Mouse (Mus musculus) R1 (cell line): Measurements from ENCODE around the gene Fkbp5.

ENCODE experiments used
- DNase-seq: peaks from one replicate; pipeline ENCODE4 v3.0.0-alpha.2; 2018; ENCODE audit warnings: low read depth, low spot score

The Fkbp5 gene

DNA sequence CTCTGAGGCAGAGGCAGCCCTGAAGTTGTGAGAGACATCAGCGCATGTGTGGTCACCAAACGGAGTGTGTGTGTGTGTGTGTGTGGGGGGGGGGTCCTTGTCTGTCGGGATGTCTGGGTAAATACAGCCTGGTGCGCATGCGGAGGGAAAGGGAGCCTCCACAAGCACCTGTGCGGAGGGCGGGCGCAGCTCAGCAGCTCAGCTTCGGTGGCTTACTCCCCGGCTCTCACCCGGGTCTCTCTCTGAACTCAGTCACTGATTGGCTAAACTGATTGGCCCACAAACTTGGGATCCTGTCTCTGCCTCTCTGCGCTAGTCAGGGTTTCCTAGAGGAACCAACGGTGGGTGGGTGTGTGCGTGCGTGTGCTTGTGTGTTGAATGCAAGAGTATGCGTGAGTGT, 142.8 kb downstream of the Fkbp5 start:
- DNase-seq, result peak; percentile 47

DNA sequence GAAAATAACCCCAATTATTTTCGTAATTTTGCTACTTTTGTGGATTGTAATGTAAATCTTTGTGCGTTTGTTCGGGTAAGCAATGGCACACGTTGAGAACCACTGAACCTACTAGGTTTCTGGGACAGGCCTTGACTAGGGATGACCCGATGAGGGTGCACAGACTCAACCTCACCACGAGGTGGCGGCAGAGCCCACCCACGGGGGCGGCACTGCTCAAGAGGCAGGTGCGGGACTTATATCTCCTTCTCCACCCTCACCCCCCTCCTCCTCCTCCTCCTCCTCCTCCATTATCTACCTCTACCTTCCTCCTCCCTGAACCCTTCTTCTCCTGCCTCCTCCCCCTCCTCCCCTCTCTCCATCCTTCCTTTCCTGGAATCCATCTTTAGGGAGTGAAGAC, 143.5 kb downstream of the Fkbp5 start:
- DNase-seq, result peak; percentile 85

DNA sequence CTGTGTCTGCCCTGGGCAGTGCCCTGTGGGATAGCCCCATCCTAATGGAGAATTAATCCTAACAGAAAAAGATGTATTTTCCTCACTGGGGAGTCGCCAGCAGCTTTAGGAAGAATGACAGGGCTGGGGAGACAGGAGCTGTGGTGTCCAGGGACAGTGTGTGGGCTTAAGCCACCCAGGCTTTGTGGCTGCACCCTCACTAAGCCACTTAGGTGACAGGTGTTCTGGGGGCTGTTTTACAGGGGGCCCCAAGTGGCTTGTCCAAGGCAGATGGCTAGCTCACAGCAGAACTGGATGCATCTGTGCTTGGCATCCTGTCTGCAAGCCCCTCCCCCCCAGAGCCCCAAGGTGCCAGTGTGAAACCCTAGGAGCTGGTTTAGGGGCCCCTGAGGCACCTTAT, 145.4 kb downstream of the Fkbp5 start:
- DNase-seq, result no peak

DNA sequence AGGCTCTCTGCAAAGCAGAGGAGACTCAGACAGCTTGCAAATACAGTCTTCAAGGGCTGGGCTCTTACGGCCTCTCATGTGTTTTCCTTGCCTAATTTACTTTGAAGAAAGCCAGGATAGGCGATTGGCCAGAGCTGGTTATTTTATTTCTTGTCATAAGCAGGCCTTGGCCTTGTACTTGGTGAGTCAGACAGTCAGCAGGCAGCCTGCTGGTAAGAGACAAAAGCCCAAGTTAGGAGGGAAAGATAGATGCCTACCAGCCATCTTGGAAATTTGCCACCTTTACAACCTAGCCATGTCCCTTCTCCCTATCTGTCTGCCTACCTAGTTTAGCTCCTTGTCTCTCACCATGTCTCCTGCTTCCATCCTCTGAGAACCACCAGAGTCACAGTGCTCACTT, 146.0 kb downstream of the Fkbp5 start:
- DNase-seq, result no peak

DNA sequence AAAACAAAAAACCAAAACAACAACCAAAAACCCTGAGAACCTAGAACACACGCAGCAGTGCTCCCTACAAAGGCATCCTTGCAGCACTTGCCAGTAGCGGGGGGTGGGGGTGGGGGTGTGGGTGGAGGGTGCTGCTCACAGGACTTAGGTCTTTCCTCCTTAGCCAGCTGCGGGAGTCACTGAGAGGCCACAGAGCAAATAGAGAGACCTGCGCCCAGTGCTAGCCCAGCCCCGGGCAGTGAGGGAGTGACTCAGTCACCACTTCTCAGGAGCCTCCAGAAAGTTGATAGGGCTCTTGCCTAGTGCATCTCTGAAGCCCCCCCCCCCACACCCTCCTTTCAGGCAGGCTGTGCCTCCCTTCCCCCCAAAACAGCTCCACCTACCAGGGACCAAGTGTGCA, 148.3 kb downstream of the Fkbp5 start:
- DNase-seq, result no peak

DNA sequence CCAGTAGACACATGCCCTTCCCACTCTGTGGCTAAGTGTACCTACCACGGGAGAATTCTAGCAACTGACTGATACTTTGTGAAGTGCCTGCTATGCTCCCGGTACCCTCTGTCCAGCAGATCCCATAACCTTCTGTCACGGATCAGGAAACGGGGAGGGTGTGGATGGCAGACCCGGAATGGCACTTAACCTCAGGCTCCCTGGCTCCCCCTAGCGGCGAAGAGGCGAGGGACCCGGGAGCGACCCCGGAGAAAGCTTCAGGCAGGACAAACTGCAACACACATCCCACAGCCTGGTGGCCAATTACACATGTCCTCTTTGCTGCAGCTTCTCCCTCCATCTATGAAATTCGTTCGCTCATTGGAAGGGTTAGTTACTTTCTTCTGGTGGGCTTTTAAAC, 148.9 kb downstream of the Fkbp5 start:
- DNase-seq, result peak; percentile 93

DNA sequence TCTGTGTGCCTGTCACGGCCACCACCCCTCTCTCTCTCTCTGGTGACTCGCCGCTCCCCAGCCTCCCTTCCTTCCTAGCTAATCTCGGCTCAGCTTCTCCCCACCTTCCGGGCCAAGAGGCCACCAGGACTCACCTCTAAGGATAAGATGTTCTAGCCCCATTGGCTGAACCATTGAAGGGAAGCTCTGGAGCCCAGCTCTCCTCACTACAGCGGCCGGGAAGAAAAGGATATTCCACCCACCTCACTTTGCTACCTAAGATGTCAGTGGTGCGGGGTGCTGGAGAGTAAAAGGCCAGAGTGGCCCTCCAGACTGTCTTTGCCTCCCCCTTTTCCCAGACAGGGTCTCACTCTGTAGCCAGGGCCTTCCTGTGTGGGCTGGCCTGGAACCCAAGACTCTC, 152.2 kb downstream of the Fkbp5 start, which contains the start of gene Tulp1:
Tulp1 (minus strand) TSS at position 101 of the 400 bp plus-strand sequence.
- DNase-seq, result no peak

DNA sequence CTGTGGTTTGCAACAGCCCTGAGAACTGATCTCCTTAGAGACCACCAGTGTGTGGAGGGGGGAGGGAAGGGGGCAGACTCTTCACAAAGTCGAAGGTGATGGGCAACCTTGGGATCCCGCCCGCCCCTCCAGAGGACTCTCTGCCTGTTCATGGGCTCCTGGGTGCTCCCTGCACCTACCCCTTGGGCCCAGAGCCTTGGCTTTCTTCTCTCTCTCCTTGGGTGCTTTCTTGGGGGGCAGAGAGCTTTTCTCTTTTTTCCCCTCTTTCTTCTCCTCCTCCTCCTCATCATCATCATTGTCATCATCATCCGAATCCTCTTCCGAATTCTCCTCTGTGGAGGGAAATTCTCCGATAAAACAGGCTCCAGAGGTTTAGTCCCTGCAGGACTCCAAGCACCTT, 153.8 kb downstream of the Fkbp5 start:
- DNase-seq, result no peak

DNA sequence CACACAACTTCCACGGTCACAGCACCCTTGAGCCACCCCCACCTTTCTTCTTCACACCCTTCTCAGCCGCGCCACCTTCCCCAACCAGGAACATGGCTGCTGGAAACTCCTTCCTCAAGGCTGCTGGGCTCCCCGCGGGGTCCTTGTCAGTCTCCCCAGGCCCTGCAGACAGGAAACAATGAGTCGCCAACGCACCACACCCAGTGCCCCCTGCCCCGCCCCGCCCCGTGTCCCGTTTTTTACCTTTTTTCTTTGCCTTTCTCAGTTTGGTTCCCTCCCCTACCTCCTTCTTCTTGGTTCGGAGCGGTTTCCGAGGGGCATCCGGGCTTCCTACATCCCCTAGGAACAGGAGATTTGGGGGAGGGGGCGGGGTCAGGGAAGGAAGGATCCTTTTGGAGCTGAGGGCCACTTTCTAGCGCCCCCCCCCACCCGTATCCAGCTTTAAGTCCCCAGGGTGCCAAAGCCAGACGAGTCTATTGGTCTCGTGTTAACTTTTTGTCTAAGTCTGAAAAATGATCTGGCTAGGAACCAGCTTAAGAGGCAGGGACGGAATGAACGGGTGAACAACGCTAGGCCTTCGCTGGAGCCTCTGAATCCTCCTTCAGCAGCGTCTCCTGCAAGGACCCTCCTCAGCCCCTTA, 154.6 kb downstream of the Fkbp5 start:
- DNase-seq, result peak; percentile 85

DNA sequence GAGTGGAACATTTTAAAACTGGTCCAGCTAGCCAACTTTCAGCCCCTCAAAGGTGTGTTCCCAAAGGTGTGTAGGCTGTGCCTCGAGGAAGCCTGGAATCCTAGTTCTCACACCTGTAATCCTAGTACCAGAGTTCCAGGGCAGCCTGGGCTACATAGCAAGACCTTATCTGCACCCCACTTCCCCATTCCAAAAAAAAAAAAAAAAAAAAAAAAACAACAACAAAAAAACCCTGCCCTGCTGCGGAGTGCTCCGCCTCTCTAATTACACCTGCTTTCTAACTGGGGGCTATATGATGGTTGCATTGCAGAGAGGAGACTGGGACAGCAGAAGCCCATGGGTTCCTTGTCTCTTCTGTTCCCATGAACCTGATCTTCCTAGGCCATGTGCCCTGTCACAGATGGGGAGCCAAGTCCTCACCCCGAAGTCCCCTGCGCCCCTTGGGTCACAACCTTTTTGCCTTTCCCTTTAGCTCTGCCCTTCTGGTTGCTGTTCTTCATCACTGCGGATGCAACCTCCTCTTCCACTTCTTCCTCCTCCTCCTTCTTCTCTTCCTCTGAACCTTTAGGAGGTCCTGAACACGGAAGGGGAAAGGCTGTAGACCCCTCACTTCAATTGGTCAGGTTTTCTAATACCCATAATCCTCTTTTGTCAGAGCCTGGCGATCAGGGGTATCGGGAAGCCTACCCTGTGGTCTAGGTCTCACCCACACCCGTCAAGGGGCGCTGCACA, 155.2 kb downstream of the Fkbp5 start:
- no peak for DNase-seq

DNA sequence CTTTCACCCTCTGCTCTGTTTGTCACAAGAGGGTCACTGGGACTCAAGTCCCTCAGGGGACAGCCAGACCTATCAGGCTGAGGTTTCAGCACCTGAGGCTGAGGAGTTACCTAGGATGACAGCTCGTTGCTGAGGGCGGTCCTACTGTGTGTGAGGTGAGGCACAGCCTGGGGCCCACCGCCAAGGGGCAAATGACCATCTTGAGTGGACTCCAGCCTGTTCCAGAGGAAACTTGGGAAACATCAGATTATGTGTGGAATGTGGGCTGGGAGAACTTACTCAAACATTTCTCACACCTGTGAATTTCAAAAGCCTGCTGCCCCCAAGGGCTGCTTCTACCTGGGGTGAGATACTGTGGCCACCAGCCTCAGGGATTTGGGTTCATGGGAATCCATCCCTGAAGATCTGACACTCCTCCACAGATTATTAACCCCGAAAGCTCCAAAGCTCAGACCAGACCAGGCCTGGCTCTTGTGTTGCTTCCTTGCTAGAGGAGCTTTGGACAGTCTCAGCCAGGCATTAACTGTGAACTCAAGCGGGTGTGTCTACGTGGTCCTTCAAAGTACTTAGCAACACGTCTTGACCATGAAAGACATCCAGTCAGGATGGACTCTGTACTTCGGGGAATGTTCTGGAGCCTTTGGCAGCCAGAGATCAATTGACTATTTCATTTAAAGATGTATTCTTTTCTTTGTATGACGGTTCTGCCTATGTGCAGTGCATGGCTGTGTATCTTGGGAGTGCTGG, 156.6 kb downstream of the Fkbp5 start:
- no peak for DNase-seq

DNA sequence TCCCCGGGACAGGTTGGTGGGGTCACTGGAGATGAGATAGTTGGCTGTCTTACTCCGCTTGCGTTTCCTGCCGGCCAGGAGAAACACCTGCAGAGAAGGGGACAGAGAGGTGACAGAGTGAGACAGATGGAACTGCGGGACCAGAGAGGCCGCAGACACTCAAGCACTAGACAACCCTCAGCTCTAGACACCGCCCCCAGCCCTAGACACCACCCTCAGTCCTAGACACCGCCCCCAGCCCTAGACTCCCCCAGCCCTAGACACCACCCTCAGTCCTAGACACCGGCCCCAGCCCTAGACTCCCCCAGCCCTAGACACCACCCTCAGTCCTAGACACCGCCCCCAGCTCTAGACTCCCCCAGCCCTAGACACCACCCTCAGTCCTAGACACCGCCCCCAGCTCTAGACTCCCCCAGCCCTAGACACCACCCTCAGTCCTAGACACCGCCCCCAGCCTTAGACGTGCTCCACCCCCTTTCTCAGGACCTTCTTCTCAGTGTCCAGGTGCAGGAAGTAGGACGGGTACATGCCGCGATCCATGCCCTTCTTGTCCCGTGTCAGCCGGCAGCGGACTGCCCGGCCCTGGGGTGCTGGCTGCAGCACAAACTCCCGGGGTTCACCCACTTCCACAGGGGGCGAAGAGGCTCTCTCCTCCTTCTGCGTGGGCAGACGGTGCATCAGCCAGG, 158.6 kb downstream of the Fkbp5 start:
- peak; percentile 85 for DNase-seq

DNA sequence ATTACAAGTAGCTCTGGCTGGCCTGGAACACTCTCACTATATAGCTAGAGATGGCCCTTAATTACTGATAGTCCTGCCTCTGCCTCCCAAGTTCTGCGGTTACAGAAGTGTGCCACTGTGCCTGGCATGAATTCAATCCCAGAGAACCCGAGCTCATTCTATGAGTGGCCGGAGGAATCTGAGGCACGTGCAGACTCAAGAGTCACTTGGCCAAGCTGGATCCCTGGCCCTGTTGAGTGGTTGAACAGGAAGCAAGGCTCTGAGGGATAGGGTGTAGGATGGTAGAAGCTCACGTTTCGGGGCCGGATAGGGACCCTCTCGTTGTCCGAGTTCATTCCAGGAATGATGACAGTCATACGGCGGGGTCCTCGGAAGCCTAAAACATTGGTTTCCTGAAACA, 161.5 kb downstream of the Fkbp5 start:
- no peak for DNase-seq

DNA sequence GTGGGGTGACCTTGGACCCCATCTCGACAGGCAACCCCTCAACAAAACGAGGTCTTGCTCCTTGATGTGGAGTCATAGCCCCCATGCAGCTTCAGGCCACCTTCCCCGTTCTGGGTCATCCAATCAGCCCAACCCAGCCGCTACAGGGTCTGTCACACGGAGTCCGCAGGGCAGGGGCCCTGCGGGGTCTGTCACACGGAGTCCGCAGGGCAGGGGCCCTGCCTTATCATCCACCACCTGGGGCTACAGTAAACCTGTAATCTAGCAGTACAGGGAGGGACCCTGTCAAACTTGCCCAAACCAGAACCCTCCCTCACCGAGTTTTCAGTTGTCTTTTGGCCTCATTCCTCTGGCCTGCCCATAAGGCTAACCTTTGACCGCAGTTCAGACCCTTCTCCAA, 165.3 kb downstream of the Fkbp5 start:
- DNase-seq, result no peak

DNA sequence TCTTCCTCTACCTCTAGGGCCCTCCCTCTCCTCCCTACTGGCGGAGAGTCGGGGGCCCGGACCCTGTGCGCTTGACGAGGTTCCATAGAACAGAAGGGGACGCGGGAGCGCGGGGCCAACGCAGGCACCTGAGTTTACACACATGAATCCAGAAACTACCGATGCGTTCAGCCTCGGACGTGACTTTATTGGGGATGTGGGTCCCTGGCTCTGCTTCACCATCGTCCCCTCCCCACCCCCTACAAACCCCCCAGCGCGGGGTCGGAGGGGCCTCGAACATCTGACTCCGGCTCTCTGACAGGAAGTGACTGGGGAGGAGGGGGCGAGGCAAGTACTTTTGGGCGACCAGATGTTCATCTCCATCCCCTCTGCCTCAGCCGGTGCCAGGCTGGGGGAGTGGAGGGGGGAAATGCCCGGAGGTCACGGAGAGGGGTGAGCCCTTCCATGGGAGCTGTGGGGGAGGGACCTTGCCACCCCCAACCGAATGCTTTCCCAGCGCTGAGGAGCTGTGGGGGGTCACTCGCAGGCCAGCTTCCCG, 165.9 kb downstream of the Fkbp5 start:
- DNase-seq, result no peak

DNA sequence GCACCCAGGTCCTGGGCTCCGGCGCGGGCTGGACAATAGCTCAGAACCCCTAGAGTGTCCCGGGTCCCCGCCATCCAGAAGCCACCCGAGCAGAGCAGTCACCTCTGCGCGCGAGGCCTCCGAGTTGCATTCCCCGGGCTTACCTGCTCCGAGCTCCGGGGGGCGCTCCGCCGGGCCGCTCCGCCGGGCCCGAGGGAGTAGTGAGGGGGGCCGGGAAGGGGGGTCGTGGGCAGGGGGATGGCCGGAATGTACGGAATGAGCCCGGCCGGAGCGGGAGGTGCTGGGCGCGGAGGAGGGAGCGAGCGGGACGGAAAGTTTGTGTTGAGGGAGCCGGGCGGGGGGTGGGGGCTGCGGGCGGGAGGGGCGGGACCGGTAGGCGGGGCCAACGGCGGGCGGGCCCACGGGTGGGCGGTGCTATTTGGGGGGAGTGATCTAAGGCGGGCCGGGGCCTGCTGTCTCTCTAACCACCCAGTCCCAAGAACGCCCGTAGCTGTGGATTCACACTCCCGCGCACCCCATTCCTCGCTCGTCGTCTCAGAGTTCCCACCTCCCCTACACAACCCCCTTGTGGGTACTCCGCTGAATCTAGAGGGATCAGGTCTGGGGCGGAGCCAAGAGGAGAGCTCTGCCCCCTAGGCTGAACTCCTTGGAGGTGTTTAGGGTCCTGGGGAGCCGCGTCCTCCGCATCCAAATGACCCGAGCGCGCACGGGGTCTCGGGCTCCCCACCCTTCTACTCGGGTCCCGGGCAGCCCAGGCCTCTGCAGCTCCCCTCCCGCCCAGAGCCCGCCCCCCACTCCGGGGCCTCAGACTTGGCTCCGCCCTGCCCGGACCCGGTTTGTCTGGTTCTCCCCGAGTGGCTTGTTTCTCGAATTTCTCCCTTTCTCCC, 166.6 kb downstream of the Fkbp5 start, which contains the start of gene Tead3:
Tead3 (minus strand) TSS at position 352 of the 887 bp plus-strand sequence.
- peak; percentile 88 for DNase-seq

DNA sequence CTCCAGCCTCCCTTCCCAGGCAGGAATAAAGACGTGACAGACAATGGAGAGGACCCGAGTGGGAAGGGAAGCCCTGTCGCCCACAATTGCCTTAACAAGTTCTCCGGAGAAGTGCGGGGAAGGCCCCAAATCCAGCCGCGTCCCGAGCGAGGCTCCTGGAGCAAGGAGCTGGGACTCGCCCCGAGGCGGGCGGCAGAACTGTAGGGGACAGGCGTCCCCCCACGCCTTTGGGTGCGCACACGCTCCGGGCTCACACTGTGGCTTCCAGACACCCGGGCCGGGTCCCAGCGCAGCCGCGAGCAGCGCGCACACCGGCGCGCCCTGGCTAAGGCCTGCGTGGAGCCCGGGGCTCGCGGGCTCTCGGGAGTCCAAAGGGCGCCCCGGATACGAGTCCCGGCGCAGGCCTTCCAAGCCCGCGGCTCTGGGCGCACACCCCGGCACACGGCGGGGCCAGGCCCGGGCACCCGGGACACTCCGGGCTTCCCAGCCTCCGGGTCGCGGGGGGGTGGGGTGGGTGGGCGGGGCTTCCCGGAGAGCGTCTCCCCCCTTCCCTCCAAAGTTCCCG, 167.3 kb downstream of the Fkbp5 start:
- peak; percentile 60 for DNase-seq

DNA sequence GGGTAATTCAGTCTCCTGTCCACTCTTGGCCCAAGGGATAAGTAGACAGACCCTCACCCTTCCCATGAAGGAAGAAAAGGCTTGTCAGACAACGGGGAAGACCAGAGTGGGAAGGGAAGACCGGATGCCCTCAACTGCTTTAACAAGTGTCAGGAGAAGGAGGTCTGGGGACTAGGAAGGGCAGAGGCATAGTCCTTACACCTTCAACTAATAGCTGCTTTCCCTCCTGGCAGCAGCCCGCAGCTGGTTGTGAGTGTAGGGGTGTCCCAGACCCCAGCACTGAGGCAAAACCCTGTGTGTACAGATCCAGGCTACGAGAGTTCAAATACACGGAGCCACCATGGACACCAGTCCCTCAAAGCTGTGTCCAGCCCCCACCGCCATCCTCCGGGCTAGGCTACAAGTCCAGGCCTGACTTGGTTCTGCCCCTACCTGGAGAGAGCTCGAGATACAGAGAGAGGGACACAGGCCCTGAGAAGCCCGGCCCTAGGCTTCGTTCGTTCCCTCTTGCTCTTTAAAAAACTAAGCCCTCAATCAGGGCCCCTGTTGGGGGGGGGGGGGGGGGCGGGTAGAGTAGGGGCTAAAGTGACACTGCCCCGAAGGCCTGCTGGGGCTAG, 168.0 kb downstream of the Fkbp5 start:
- no peak for DNase-seq
